Mouse (Mus musculus) testis, postnatal 14 days (tissue): ENCODE measurements around the gene 1700029I15Rik.

Experiments used
- DNase-seq: peaks from one replicate; pipeline ENCODE4 v3.0.0; 2021; ENCODE audit warnings: low spot score

The 1700029I15Rik gene

GRCm38 (mm10) chr2:92373437-92373813, 8.9 kb upstream of the 1700029I15Rik start:
- DNase-seq, result peak; percentile 83

- DNase-seq, result no peak
These were observed 7.8 kb upstream of the 1700029I15Rik start, which contains the start of the genes Pex16 and Large2 for GRCm38 (mm10) chr2:92374514-92374913. TSS of gene Pex16 (plus strand) at chr2:92374676. TSS of gene Large2 (minus strand) at chr2:92374869.

DNA sequence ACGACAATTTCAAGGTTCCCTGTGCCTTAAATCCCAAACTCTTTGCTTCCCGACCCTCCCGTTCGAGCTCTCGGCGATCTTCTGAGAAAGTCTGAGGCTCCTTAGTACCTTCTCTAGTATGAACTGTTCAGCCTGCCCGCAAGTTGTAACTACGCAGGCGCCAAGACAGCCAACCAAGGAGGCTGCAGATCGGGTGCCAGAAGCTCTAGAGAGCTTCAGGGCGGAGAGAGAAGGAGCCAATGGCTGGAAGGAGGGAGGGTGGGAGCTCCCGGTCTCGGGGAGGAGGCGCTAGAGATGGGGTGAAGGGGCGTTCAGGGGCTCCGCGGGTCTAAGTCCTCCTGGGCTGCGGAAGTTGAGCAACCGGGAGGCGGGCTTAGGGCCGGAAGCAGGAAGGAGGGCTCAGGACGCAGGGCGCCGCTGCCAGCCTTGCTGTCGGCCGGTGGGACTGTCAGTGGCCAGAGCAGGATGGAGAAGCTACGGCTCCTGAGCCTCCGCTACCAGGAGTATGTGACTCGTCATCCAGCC, 7.2 kb upstream of the 1700029I15Rik start:
- DNase-seq, result peak; percentile 94

DNA sequence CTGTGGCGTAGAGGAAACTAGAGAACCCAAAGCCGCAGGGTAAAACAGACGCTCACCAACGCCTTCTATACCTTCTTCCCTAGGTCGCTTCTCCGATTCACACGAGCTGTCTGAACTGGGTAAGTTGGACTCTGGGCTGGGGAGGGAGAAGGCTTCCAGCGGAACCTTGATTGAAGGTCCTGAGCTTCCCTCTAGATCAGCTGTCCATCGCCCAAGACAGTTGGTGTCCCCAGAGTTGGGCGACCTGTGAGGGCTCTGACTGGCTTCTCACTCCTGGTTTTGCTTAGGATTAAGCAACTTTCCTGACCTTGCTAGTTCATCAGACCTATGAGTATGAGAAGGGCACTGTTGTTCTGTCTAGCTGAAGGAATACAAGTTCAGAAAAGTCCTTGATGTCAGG, 6.5 kb upstream of the 1700029I15Rik start:
- DNase-seq, result no peak

GRCm38 (mm10) chr2:92376300-92376699, 6.0 kb upstream of the 1700029I15Rik start:
- no peak for DNase-seq

- DNase-seq, result no peak
These were observed 5.0 kb upstream of the 1700029I15Rik start for GRCm38 (mm10) chr2:92377320-92377719.

DNA sequence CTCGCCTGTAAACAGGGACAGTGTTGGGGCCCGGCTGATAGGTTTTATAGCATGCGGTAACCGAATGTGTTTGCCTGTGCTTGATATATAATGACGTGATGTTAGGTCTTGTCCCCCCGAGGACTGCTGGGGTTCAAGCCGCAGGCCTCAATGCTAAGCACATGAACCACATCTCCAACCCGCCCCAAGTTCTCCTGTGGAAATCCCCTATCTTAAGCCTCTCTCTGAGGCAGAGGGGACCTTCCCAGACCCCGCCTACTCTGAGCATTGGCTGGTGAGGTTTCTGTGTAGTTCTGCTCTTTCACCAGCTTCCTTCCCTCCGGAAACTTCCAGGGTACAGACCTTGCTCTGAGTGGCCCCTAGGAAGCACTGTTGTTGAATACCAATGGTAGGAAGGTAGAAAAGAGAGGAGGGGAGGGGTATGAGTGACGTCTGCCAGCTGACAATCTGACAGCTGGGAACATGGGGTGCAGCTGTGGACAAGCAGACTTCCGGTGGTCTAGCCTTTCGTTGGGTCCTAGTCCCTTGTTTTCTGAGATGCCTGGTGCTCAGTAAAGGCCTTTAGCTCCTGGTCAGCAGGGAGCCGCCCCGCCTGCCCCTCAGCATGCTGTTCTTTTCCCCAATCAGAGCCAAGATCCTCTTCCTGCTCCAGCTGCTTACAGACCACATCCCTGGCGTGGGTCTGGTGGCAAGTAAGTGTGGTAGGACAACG, 2.4 kb upstream of the 1700029I15Rik start:
- DNase-seq, result no peak

DNA sequence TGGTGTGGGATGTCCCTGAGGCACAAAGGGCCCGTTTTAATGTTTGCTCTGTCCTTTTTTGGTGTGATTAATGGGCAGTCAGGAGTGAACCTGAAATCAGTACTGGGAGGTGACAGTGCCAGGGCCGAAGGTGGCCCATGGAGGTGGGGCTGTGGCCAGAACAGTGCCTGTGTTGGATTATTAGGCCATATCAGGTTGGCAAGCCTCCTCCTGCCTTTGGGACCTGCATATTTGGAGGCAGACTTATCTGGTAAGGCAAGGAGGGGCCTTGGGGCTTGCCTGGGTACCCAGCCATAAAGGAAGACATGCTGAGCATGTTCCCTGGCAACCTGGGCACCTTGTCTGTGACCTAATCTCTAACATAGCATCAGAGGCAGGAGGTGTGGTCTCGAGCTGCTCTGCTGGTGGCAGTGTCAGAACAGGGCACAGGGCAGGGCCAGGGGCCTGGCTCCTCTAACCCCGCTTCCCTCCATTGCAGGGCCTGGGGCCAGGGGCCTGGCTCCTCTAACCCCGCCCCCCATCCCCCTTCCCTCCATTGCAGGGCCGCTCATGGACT, 1.8 kb upstream of the 1700029I15Rik start:
- DNase-seq, result no peak

DNA sequence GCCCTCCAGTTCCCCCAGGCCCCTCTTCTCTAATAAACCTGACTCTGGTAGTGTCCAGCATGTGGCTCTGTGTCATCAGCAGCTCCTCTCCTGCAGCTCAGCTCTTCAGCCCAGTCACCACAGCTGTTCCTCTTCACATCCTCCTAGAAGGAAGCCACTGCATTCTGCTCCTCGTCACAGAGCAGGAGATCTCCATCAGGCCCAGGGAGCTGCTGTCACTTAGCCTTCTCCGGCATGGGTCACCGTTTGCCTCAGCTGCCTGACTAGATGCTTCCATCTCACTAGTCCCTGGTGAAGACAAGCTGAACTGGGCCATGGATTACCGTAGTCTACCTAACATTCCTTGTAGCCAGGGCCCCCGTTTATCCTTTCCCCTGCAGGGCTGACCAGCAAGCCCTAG, 1.2 kb upstream of the 1700029I15Rik start:
- DNase-seq, result no peak

DNA sequence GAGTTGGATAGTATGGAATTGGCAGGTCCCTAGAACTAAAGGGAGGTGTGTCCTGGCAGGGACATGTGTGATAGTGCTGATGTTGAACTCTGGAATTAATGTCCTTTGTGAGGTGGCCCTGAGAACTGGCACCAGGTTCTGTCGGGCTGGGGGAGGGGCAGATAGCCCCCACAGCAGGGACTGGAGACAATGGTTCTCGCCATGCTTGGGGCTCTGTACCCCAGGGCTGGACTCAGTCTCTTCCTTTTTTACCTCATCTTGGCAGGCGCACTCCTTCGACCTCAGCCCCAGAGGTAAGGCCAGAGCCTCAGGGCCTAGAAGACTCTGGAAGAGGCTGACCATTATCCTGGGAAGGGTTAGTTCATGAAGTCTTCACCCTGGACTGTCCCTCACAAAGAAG, 421 bp downstream of the 1700029I15Rik start:
- DNase-seq, result no peak

DNA sequence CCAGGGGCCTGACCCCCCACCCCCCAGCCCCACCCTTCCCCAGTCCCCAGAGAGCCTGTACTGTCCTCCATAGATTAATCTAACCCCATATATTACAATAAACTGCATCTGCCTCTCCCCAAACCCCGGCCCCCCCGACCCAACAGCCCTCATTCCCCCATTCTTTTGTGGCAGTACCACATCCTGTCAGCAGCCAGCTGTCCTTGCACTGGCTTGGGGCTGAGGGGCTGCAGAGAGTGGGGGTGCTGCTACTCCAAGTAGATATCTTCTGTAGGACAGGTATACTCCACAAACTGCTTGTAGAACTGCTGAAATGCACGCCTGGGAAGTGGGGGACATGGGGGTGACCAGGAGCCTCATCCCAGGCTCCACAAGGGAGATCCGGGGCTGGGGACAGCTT, 1.8 kb downstream of the 1700029I15Rik start:
- DNase-seq, result no peak

DNA sequence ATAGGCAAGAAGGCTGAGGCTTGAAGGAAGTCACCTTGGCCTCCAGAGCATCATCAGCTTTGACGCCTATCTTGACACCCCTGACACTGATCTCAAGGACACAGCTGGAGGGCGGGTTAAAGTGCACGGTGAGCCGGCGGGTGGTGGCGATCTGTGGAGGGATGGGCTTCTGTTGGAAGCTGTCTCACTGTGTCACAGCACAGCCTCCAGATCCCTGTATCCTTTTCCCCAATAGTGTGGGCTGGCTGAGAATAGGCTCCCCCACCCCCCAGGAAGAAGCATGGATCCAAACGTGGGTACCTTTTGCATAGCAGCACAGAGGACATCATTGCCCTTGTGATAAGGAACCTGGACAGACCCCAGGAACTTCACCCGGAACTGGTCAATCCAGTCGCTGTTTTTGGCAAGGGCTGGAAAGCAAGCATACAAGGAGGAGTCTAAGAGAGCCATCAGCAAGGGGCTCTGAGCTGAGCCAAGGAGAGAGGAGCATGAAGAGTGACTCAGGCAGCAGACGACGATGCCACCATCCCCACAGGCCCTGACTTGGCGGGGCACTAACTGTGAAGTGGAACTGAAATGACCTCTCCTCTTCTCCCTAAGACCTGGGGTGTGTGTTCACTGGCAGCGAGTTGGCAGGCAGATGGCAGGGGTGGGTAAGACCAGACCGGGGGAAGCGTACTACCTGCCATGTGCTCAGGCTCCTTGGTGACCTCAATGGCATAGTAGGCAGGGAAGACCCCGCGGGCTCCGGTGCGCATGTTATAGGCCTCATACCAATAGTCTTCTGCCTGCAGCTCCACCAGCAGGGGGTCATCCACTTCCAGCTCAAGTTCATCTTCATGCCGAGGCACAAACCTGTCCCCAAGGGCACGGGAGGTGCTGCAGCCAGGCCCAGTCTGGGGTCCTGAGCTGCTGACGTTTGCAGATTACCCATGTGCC, 3.0 kb downstream of the 1700029I15Rik start:
- no peak for DNase-seq

DNA sequence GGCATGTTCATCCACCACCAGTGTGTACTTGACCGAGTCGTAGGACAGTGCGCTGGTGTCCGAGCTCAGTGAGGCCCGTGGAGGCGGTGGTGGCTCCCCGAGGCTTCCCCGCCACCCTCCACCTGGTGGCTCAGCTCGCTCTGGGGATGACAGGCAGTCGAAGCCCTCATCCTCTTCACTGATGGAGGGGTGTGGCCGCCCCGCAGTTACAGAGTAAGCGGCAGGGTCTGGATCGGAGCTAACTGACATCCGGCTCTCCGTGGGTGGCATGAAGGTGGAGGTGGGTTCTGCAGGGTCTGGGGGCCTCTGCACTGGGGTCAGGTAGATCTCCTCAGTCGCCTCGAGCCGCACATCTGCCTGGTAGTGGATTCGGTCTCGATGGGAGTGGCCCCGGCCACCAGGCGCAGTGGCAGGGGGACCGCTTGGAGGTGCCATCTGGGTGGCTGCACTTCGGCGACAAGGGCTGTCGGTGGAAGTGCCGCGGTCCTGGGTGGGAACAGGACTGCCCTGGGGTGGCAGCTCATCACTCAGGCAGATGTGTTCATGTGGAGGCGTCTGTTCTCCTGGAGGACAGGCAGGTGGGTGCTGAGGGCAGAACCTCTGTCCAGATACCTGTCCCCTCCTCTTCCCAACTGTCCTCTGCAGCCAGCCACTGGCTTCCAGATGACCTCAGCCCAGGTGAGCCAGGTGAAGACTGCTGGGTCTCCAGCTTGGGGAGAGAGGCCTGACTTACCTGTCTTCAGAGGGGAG, 4.7 kb downstream of the 1700029I15Rik start:
- no peak for DNase-seq

DNA sequence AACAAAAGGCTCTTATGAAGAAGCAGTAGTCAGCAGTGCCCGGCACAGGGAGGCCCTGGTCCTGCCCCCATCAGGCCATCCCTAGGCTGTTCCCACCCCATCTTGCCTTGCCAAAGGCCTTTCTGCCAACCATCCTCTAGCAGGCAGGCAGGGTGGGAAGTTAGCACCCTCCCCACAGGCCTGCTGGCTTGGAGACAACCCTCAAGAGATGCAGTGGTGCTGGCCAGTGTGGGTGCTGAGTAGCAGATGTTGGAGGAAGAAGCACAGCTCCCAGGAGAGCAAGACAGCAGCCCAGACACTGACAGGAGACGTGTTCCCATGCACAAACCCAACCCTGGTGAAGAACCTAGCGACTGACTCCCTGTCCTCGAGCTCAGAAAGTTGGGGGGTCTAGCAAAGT, 5.3 kb downstream of the 1700029I15Rik start:
- DNase-seq, result no peak

GRCm38 (mm10) chr2:92388081-92388517, 5.8 kb downstream of the 1700029I15Rik start:
- DNase-seq, result no peak

GRCm38 (mm10) chr2:92388891-92389641, 6.7 kb downstream of the 1700029I15Rik start:
- peak; percentile 88 for DNase-seq

DNA sequence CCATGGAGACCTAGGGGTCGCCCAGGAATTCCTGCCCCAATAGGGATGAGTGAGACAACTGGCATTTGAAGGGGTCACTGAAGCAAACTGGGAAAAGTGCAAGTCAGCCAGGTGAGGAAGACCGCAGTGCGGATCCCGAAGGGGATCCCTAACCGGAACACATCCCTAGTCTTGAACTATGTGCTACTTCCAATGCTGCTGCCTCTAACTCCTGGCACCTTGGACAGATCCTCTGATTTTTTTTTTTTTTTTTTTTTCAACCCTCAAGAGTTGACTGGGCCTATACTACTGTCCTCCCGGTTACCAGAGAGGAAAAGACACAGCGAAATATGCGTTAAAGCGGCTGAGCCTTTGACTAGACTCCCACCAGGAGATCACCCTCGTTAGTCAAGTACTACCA, 7.3 kb downstream of the 1700029I15Rik start:
- no peak for DNase-seq

DNA sequence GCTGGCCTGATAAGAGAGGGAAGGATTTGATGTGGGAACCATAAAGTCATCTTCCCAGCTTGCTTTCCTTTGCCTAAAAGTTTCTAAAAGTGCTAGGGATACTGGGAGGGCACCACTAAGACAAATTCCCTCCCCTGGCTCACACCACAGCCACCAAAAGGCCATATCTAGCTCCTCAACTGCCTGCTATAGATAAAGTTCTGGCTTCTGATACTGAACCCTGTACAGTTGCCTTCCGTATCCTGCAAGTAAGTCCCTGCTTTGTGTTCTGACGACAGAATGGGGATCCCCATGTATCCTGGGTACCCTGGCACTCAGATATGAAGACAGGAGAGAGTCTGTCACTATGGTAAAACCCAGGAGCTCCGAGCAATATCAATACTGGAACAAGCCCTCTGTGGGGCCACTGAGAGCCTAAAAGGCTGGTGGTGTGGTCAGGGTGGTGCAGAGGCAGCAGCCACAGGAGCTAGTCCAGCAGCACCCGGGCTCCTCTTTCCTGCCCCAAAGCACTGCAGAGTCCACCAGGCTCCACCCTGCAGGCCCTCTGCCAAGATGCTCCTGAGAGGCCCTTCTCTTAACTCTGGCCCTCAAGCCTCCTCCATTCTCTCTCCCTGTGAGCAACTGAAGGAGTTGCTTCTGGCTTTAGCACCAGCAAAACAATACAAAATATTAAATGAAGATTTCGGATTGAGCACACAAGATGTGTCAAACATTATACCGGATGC, 8.0 kb downstream of the 1700029I15Rik start:
- DNase-seq, result no peak

DNA sequence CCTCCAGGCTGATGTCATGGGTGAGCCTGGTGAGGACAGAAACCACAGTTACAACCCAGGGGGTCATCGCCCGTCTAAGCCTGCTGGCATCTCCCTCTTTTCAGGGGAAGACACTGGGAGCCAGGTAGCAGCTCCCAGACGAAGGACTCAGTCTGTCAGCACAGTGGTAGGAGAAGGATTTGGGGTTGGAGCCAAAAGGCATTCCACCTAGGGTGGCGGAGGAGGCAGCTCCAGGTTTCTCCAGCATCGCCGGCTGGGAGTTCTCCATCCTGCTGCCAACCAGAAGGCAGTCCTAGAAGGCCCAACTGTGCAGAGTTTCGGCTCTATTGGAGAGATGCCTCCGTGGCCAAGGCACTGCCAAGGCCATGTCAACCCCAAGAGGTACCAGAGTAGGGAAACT, 8.8 kb downstream of the 1700029I15Rik start:
- DNase-seq, result no peak

- no peak for DNase-seq
These were observed 9.5 kb downstream of the 1700029I15Rik start for GRCm38 (mm10) chr2:92391703-92392317.
